Mouse (Mus musculus) heart, adult 9 months (tissue): ENCODE measurements around the gene Znrf1.
"Not testable (repeated sequence)": the region's sequence is repeated elsewhere in the genome, so short reads cannot be mapped to it uniquely, and the experiment has no call there.

Experiments used
- DNase-seq, 2 experiments: peaks; one replicate each; pipeline ENCODE4 v3.0.0; 2022; ENCODE audit warnings: low spot score in 2 of 2

Znrf1 gene

DNA sequence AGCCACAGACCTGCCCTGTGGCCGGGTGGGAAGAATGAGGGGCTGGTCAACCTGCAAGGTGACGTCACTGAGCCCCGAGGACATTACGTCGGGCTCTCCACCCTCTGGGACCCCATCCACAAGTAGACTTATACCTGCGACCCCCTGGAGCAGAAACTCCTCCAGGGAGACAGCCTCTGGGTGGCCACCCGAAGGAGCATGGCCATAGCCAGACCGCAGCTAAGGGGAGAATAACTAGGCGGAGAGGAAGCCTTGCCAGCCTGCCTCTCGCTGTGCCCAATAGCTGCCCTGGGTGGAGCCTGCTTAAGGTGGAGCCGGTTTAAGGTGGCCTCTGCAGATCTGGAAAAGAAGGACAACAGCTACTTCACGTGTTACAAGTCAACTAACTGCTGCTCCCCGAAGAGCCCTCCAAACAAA is 94.2 kb downstream of the Znrf1 start, which contains the start of gene Ldhd:
TSS of gene Ldhd (minus strand) at position 270 of the 417 bp plus-strand sequence.
- DNase-seq: peak; percentile 36 to 47

DNA sequence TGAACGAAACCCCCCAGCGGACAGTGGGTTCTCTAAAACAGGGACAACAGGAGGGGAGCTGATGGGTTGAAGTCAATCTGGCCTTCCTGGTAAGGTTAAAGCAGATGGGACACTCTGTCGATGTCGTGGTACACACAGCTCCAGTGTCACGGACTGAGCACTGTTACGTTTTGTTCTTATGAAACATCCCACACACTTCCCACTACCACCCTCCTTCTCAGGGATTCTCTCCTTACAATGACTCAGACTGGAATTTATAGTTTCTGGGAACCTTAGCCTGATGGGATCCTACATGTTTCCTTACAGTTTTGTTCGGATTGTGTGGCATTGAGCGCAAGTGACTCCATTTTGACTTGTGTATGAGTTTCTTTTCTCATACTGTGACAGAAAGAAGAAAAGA is 95.7 kb downstream of the Znrf1 start:
- no peak for DNase-seq

DNA sequence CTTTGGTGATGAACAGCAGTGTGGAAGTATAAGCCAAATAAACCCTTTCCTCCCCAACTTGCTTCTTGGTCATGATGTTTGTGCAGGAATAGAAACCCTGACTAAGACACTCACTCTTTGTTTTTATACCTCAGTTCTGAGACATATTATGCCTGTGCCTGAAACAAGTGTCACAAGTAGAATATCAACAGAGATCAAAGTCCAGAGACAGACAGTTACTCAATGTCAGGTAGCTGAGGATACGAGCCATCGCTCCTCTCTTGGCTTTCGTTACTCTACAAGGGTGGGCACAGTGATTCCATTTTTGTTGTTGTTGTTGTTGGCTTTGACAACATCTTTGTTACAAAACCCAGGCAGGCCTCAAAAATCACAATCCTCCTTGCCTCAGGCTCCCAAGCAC is 97.1 kb downstream of the Znrf1 start:
- DNase-seq: no peak

- no peak for DNase-seq
Observed at GRCm38 (mm10) chr8:111638086-111638485, 102.2 kb downstream of the Znrf1 start.

GRCm38 (mm10) chr8:111641064-111641463 is 105.2 kb downstream of the Znrf1 start:
- no peak for DNase-seq

DNA sequence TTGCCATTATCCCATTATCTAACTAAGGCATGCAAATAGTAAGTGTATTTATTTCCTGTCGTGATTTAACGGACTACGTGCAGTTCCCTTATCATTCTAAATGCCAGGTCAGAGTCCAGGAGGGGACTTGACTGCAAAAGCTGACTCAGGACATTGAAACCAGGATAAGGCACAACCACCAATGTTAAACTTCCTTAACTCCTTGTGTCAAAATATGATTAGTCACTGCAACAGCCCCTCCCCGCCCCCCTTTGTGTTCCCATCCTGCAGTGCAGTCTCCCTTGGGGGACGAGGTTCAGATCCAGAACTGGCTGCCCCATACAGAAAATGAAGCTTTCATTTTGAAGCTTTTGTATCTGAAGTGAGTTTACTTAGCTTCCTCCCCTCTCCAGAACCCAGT is 106.6 kb downstream of the Znrf1 start:
- DNase-seq: peak; percentile 42 to 47

DNA sequence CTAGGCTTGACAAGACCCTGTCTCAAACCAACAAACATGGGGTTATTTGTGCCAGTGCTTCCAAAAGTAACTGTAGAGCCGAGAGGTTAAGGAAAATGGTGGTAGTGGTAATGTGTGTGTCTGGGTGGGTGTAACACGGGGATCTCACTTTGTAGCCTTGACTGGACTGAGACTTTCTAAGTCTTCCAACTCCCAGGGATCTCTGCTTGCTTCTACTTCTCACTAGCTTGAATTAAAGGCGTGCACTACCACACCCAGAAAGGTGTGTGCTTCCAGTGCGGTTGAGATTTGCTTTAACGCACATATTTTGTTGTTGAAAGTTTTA is 107.0 kb downstream of the Znrf1 start:
- no peak for DNase-seq

DNA sequence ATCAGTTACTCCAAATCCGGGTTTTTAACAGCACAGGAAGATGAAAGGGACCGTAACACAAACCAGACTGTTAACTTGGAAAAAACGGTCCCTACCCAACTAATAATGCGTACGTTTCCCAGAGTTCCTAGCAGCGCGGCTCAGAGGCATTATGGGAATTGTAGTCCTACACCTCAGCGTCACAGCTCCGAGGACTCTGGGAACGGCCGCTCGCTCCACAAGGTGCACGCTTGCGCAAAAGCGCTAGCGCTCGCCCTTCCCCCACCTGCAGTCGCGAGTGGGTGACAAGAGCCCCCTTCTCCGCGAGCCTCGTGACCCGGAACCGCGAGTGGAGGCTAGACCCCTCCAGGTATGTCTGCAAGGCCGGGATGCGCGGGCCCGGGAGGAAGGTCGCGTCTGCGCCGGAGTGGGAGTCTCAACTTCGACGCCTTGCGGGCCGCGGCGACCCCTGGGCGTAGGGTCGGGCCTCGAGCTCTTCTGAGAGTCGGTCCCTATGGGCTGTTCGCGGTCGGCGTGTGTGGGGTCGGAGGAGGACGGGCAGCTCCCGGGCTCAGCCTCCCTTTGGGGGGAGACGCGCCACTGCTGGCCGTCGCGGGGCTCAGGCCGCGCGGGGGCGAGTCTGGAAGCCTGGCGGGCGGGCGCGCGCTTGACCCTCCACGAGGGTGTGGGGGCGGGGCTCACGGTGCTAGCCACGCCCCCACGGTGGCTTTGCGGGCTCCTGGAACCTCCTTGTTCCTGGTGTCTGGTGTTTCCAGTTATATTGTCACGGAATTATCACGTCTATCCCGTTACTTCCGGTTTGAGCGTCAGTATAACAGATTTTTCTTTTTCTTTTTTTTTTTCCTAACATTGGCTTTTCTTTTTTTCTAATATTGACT is 107.6 kb downstream of the Znrf1 start, which contains the start of gene Zfp1:
TSS of gene Zfp1 (plus strand) at position 138 of the 878 bp plus-strand sequence.
- DNase-seq: peak; percentile 91 to 93

DNA sequence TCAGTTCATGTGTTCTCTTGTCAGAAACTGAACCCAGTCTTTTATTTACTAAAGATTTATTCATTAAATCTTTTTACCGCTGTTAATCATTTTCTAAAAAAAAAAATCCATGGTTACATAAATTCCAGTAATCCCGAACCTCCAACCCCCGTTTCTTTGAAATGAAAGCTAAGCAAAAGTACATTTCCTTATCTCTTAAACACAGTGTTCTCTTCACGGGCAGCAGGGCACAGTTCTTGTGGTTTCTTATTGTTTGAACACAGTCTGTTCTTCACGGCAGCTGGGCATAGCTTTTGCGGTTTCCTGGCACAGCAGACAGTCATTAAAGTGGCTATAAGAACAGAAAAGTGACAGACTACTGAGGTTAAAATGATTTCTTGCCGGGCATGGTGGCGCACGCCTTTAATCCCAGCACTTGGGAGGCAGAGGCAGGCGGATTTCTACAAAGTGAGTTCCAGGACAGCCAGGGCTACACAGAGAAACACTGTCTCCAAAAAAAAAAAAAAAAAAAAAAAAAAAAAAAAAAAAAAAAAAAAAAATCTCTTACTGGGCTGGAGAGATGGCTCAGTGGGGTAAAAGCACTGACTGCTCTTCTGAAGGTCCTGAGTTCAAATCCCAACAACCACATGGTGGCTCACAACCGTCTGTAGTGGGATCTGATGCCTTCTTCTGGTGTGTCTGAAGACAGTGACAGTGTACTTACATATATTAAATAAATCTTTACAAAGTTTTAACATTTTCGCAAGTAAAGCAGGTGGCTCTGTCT is 108.6 kb downstream of the Znrf1 start:
- DNase-seq: not testable (repeated sequence)

DNA sequence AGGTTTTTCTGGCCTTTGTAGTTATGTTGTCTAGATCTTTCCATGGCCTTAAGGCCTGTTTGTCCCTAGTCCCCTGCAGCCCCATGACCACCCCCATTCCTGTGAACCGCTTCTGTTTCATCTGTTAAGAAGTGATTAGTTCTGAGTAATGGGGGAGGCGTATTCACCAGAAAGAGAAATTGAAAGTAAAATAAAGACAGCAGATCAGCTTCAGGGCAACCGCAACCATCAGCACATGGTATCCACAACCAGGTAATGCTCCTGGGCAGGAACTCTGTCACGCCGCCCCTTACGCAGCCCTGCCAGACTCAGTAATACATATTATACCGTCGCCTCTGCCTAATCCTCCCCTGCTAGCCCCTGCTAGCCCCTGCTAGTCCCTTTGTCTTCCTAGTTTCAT is 109.8 kb downstream of the Znrf1 start:
- DNase-seq: no peak

DNA sequence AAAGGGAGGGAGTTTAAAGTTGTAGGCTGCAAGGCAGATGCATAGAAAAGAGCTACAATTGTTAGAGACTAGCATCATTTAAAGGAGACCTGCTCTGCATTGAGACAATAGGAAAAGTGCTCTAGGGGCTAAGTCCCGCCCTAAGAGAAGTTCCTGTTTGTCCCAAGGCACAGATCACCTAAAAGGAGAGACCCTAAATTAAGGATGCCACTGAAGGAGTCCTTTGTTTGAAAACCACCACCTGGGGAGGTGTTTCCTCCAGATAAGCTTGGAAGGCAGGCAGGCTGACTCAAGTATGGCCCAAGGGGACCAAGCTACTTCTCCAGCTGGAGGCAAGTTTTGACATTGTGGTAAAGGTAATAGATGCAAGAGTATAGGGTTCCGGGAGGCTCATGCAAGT is 112.9 kb downstream of the Znrf1 start:
- no peak for DNase-seq

- no peak for DNase-seq
Observed at GRCm38 (mm10) chr8:111650651-111651050, 114.8 kb downstream of the Znrf1 start.

DNA sequence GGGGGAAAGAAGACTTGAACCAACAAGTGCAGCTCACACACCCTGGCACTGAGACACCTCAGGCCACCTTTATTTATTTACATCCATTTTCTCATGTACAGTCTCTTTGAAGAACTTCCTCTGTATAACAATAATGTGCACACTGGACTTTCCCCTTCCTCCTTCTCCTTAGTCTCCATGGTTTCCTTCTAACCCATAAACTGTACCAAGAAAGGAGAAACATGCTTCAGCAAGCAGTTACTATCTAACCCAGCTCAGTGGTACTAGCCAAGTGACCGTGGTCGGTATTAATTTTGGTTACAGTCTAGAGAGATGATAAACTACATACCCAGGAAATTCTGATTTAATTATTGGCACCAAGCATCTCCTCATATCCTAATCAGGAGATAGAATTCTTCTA is 117.6 kb downstream of the Znrf1 start:
- DNase-seq: no peak

- no peak for DNase-seq
Observed at GRCm38 (mm10) chr8:111657312-111657854, 121.5 kb downstream of the Znrf1 start.

GRCm38 (mm10) chr8:111658819-111659423 is 123.0 kb downstream of the Znrf1 start:
- peak; percentile 34 to 36 for DNase-seq

GRCm38 (mm10) chr8:111662473-111662872 is 126.6 kb downstream of the Znrf1 start:
- DNase-seq: peak; percentile 59 to 77

DNA sequence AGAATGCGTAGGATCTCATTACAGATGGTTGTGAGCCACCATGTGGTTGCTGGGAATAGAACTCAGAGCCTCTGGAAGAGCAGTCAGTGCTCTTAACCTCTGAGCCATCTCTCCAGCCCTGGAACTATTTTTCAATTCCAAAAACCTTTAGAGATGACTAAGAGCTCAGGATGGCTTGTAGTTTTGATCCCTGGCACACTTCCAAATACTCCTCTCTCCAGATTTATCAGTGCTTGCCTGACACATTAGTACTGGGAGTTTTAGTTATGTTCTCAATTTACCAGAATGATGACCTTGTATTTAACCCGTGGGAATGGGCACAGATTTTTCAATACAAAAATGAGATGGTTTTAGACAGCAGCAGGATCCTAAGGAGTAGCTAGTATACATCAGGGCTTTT is 130.9 kb downstream of the Znrf1 start:
- DNase-seq: no peak
